Mouse (Mus musculus) intestine, embryonic 15.5 days (tissue): Measurements from ENCODE around the gene Gal. TPM values are rescaled to one million over a fixed set of nuclear protein-coding genes. Genes with fewer than 3 reads are reported as not detected.

Experiments used
- ATAC-seq: fragments of 200-750 bp; cut with Nextera tagmentation; 2 replicates; pipeline ENCODE4 v1.8.0; 2017; ENCODE audit warnings: moderate TSS enrichment, moderate library complexity
- H3K27ac ChIP-seq: fragments of 300-500 bp; sonication (generic); 2 replicates; pipeline ENCODE4 v1.5.1; 2015; ENCODE audit warnings: mild to moderate bottlenecking, inconsistent platforms
- H3K27me3 ChIP-seq: fragments of 300-500 bp; sonication (generic); replicated peaks from 2 replicates; pipeline ENCODE4 v1.6.1; 2015; ENCODE audit warnings: inconsistent platforms
- H3K36me3 ChIP-seq: fragments of 300-500 bp; sonication (generic); 2 replicates; pipeline ENCODE4 v1.6.1; 2015; ENCODE audit warnings: inconsistent platforms
- H3K4me1 ChIP-seq: fragments of 300-500 bp; sonication (generic); replicated peaks from 2 replicates; pipeline ENCODE4 v1.6.1; 2015; ENCODE audit warnings: inconsistent platforms
- H3K4me2 ChIP-seq: fragments of 300-500 bp; sonication (generic); replicated peaks from 2 replicates; pipeline ENCODE4 v1.6.1; 2015; ENCODE audit warnings: mild to moderate bottlenecking, inconsistent platforms
- H3K4me3 ChIP-seq: fragments of 300-500 bp; sonication (generic); replicated peaks from 2 replicates; pipeline ENCODE4 v1.5.1; 2015; ENCODE audit warnings: inconsistent platforms
- H3K9ac ChIP-seq: fragments of 300-500 bp; sonication (generic); 2 replicates; pipeline ENCODE4 v1.6.1; 2015; ENCODE audit warnings: inconsistent platforms
- H3K9me3 ChIP-seq: fragments of 300-500 bp; sonication (generic); 2 replicates; pipeline ENCODE4 v1.6.1; 2016; ENCODE audit warnings: inconsistent platforms
- WGBS: fragments of 180-500 bp; shearing (Covaris S2); methylation state at CpG from one replicate; pipeline ENCODE4 v1.1.7; 2015; 5-methylcytosine and 5-hydroxymethylcytosine counted together
- polyA plus RNA-seq: library from polyadenylated mRNA; unstranded; fragments of >200 nt; fragmentation: Nextera tagmentation; extraction: Ambion mirVana; gene quantifications from 2 replicates; pipeline ENCODE4 v1.2.1, GENCODE M21; 2015

The Gal gene
- polyA plus RNA-seq, 1 experiment from 2014 or later, result 15.6 TPM

GRCm38 (mm10) chr19:3374028-3374427 lies 40.3 kb downstream of the Gal start:
- Histone ChIP-seq H3K4me2 (no peak overlapping the region), H3K9ac (no peak overlapping the region), H3K4me3 (no peak overlapping the region), H3K36me3 (no peaks in the 10 kb centered on the region), H3K27me3 (no peaks in the 10 kb centered on the region), H3K9me3 (no peaks in the 10 kb centered on the region), H3K4me1 (no peaks in the 10 kb centered on the region), H3K27ac (no peak overlapping the region)
- 62% methylated on average over 2 of the region's 2 CpGs for WGBS
- no peak for ATAC-seq

- H3K36me3 ChIP-seq, result no peaks in the 10 kb centered on the region; the same call in 1 of the 2 replicates
- no peaks in the 10 kb centered on the region for H3K27me3 ChIP-seq
- ATAC-seq, result no peak
- H3K4me2 ChIP-seq, result no peak overlapping the region
- H3K4me1 ChIP-seq, result no peaks in the 10 kb centered on the region
- H3K9me3 ChIP-seq, result no peaks in the 10 kb centered on the region
- no peak overlapping the region for H3K27ac ChIP-seq
- H3K4me3 ChIP-seq, result no peak overlapping the region
- 55% methylated on average over 12 of the region's 12 CpGs for WGBS
- H3K9ac ChIP-seq, result no peak overlapping the region
Observed at GRCm38 (mm10) chr19:3373380-3373779, 41.0 kb downstream of the Gal start.

GRCm38 (mm10) chr19:3368276-3368675 lies 46.1 kb downstream of the Gal start:
- Histone ChIP-seq H3K27ac (no peak overlapping the region), H3K27me3 (no peaks in the 10 kb centered on the region), H3K4me3 (no peak overlapping the region), H3K4me2 (no peak overlapping the region), H3K9me3 (no peaks in the 10 kb centered on the region), H3K4me1 (no peaks in the 10 kb centered on the region), H3K36me3 (peaks cover 12% of the 10 kb centered on the region), H3K9ac (no peak overlapping the region)
- ATAC-seq, result no peak
- 92% methylated on average over 3 of the region's 3 CpGs for WGBS

GRCm38 (mm10) chr19:3365089-3365488 lies 49.3 kb downstream of the Gal start:
- Histone ChIP-seq H3K4me2 (no peak overlapping the region), H3K9ac (no peak overlapping the region), H3K4me3 (no peak overlapping the region), H3K27me3 (no peaks in the 10 kb centered on the region), H3K4me1 (no peaks in the 10 kb centered on the region), H3K9me3 (no peaks in the 10 kb centered on the region), H3K36me3 (peaks cover 12% of the 10 kb centered on the region), H3K27ac (no peak overlapping the region)
- 94% methylated on average over 3 of the region's 3 CpGs for WGBS
- no peak for ATAC-seq

GRCm38 (mm10) chr19:3363510-3363909 lies 50.8 kb downstream of the Gal start:
- 84% methylated on average over 4 of the region's 4 CpGs for WGBS

More at GRCm38 (mm10) chr19:3363510-3363909, 50.8 kb downstream of the Gal start:
- Histone ChIP-seq H3K4me1 (no peaks in the 10 kb centered on the region), H3K27me3 (no peaks in the 10 kb centered on the region), H3K9me3 (no peaks in the 10 kb centered on the region), H3K4me2 (no peak overlapping the region), H3K9ac (no peak overlapping the region), H3K4me3 (no peak overlapping the region), H3K27ac (no peak overlapping the region), H3K36me3 (peaks cover 12% of the 10 kb centered on the region)
- no peak for ATAC-seq

Other genes starting within 250 kb of the Gal start
- gene Mrpl21, start 131.6 kb downstream of the Gal start, polyA plus RNA-seq, result 127 and 138 TPM in 2 replicates
- 7.7 and 8.8 TPM in 2 replicates for gene Ighmbp2, start 131.5 kb downstream of the Gal start, polyA plus RNA-seq
- gene Cpt1a, start 92.2 kb downstream of the Gal start, polyA plus RNA-seq, result 30.8 and 31.8 TPM in 2 replicates
- gene Tesmin, start 25.7 kb downstream of the Gal start, polyA plus RNA-seq, result 0.24 and 0.27 TPM in 2 replicates
- 46.9 and 51.1 TPM in 2 replicates for gene Ppp6r3, start 161.2 kb upstream of the Gal start, polyA plus RNA-seq